Mouse (Mus musculus) stomach, postnatal 0 days (tissue): Measurements from ENCODE around the gene Dnmt3l. TPM values are rescaled to one million over a fixed set of nuclear protein-coding genes. Genes with fewer than 3 reads are reported as not detected.

Experiments
- ATAC-seq: fragments of 200-750 bp; cut with Nextera tagmentation; 2 replicates; pipeline ENCODE4 v1.8.0; 2017; ENCODE audit not compliant: low FRiP score, low TSS enrichment
- DNase-seq: peaks from one replicate; pipeline ENCODE4 v3.0.0-alpha.2; 2016; ENCODE audit warnings: low spot score
- H3K27ac ChIP-seq: fragments of 300-500 bp; sonication (generic); replicated peaks from 2 replicates; pipeline ENCODE4 v1.5.1; 2014; ENCODE audit warnings: mild to moderate bottlenecking, control low read depth
- H3K27me3 ChIP-seq: fragments of 300-500 bp; sonication (generic); 2 replicates; pipeline ENCODE4 v1.6.1; 2014; ENCODE audit warnings: low read length; ENCODE audit not compliant: control insufficient read depth, insufficient read depth
- H3K36me3 ChIP-seq: fragments of 300-500 bp; sonication (generic); 2 replicates; pipeline ENCODE4 v1.6.1; 2014; ENCODE audit warnings: low read length, mixed read lengths; ENCODE audit not compliant: control insufficient read depth, insufficient read depth
- H3K4me1 ChIP-seq: fragments of 300-500 bp; sonication (generic); replicated peaks from 2 replicates; pipeline ENCODE4 v1.6.1; 2014; ENCODE audit warnings: antibody characterized with exemption; ENCODE audit not compliant: control insufficient read depth, insufficient read depth
- H3K4me2 ChIP-seq: fragments of 300-500 bp; sonication (generic); replicated peaks from 2 replicates; pipeline ENCODE4 v1.6.1; 2014; ENCODE audit warnings: low read depth, mild to moderate bottlenecking, control low read depth, moderate library complexity
- H3K4me3 ChIP-seq: fragments of 300-500 bp; sonication (generic); 2 replicates; pipeline ENCODE4 v1.5.1; 2014; ENCODE audit warnings: low read depth, low read length, control low read depth
- H3K9ac ChIP-seq: fragments of 300-500 bp; sonication (generic); 2 replicates; pipeline ENCODE4 v1.6.1; 2014; ENCODE audit warnings: mild to moderate bottlenecking, low read length, control low read depth, mixed read lengths
- H3K9me3 ChIP-seq: fragments of 300-500 bp; sonication (generic); 2 replicates; pipeline ENCODE4 v1.6.1; 2016; ENCODE audit warnings: low read length; ENCODE audit not compliant: control insufficient read depth
- CTCF ChIP-seq: IDR thresholded peaks from 2 replicates; pipeline ENCODE4 v1.5.1; 2016; ENCODE audit warnings: antibody characterized with exemption, low read depth, mild to moderate bottlenecking, moderate library complexity
- EP300 ChIP-seq: optimal IDR thresholded peaks from 2 replicates; pipeline ENCODE3; 2016; ENCODE audit warnings: antibody characterized with exemption
- WGBS: fragments of 180-500 bp; shearing (Covaris S2); extraction: QIAGEN DNeasy Blood & Tissue Kit; methylation state at CpG from one replicate; pipeline ENCODE4 v1.1.7; 2014; 5-methylcytosine and 5-hydroxymethylcytosine counted together
- polyA plus RNA-seq: library from polyadenylated mRNA; unstranded; fragments of >200 nt; fragmentation: Nextera tagmentation; extraction: Ambion mirVana; gene quantifications from 2 replicates; pipeline ENCODE4 v1.2.1, GENCODE M21; 2015

Gene Dnmt3l
- polyA plus RNA-seq: 0.65 and 1.1 TPM in 2 replicates

- ATAC-seq (no peak), DNase-seq (no peak)
- no peaks in the 10 kb centered on the region for H3K27me3 ChIP-seq
- no peaks in the 10 kb centered on the region for H3K36me3 ChIP-seq
- H3K4me1 ChIP-seq: peaks cover 2% of the 10 kb centered on the region; the same call in 1 of the 2 replicates
- H3K27ac ChIP-seq: no peak within 1 kb of the TSS
- no peak within 1 kb of the TSS for H3K9ac ChIP-seq
- H3K4me3 ChIP-seq: no peak within 1 kb of the TSS
- WGBS: 95% methylated on average over 5 of the region's 5 CpGs
- no peak within 1 kb of the TSS for H3K4me2 ChIP-seq
- H3K9me3 ChIP-seq: no peaks in the 10 kb centered on the region
- TF ChIP-seq EP300: no peak
Measured at GRCm38 (mm10) chr10:78041647-78042046, at the start of gene Dnmt3l. Gene Dnmt3l (plus strand): TSS chr10:78041947.

- ATAC-seq (no peak), DNase-seq (no peak)
- WGBS: 83% methylated on average over 3 of the region's 3 CpGs
- H3K9ac ChIP-seq: no peak overlapping the region
- TF ChIP-seq CTCF (no peak), EP300 (no peak)
- no peaks in the 10 kb centered on the region for H3K9me3 ChIP-seq
- no peak overlapping the region for H3K27ac ChIP-seq
- peaks cover 40% of the 10 kb centered on the region for H3K36me3 ChIP-seq
- no peaks in the 10 kb centered on the region for H3K4me1 ChIP-seq
- H3K4me2 ChIP-seq: no peak overlapping the region
- no peak overlapping the region for H3K4me3 ChIP-seq
- H3K27me3 ChIP-seq: no peaks in the 10 kb centered on the region
Measured at GRCm38 (mm10) chr10:77995639-77996038, 46.1 kb upstream of the Dnmt3l start.

GRCm38 (mm10) chr10:78000200-78000599 is 41.5 kb upstream of the Dnmt3l start:
- DNase-seq (no peak), ATAC-seq (no peak)
- H3K4me3 ChIP-seq: no peak overlapping the region
- H3K4me1 ChIP-seq: no peaks in the 10 kb centered on the region
- H3K36me3 ChIP-seq: peaks cover 34% of the 10 kb centered on the region
- TF ChIP-seq CTCF: no peak
- no peak for TF ChIP-seq EP300
- WGBS: 88% methylated on average over 5 of the region's 5 CpGs
- no peak overlapping the region for H3K4me2 ChIP-seq
- H3K27ac ChIP-seq: no peak overlapping the region
- H3K9me3 ChIP-seq: no peaks in the 10 kb centered on the region
- no peaks in the 10 kb centered on the region for H3K27me3 ChIP-seq
- H3K9ac ChIP-seq: no peak overlapping the region

- no peak for ATAC-seq
- 83% methylated on average over 11 of the region's 11 CpGs for WGBS
Measured at GRCm38 (mm10) chr10:78001796-78002195, 40.0 kb upstream of the Dnmt3l start.

GRCm38 (mm10) chr10:78002316-78002715 is 39.4 kb upstream of the Dnmt3l start:
- Histone ChIP-seq H3K36me3 (peaks cover 24% of the 10 kb centered on the region), H3K4me1 (peaks cover 2% of the 10 kb centered on the region; the same call in 1 of the 2 replicates), H3K9me3 (no peaks in the 10 kb centered on the region), H3K4me3 (no peak overlapping the region), H3K9ac (no peak overlapping the region), H3K4me2 (no peak overlapping the region), H3K27ac (no peak overlapping the region), H3K27me3 (no peaks in the 10 kb centered on the region)
- TF ChIP-seq EP300: no peak
- no peak for TF ChIP-seq CTCF
- ATAC-seq (no peak), DNase-seq (no peak)
- WGBS: 93% methylated on average over 2 of the region's 2 CpGs

More at GRCm38 (mm10) chr10:78001796-78002195, 40.0 kb upstream of the Dnmt3l start:
- no peak overlapping the region for H3K9ac ChIP-seq
- H3K4me2 ChIP-seq: no peak overlapping the region
- H3K4me1 ChIP-seq: peaks cover 2% of the 10 kb centered on the region; the same call in 1 of the 2 replicates
- DNase-seq: no peak
- no peaks in the 10 kb centered on the region for H3K9me3 ChIP-seq
- H3K27ac ChIP-seq: no peak overlapping the region
- H3K4me3 ChIP-seq: no peak overlapping the region
- no peaks in the 10 kb centered on the region for H3K27me3 ChIP-seq
- peaks cover 25% of the 10 kb centered on the region for H3K36me3 ChIP-seq
- TF ChIP-seq EP300 (no peak), CTCF (no peak)

- Histone ChIP-seq H3K4me1 (peaks cover 9% of the 10 kb centered on the region), H3K27ac (peak overlapping the region; percentile 74), H3K9me3 (no peaks in the 10 kb centered on the region), H3K27me3 (no peaks in the 10 kb centered on the region), H3K9ac (no peak overlapping the region), H3K4me2 (no peak overlapping the region), H3K36me3 (peaks cover 11% of the 10 kb centered on the region), H3K4me3 (no peak overlapping the region)
- DNase-seq: peak; percentile 78
- peak; percentile 61 for ATAC-seq
- 76% methylated on average over 3 of the region's 3 CpGs for WGBS
- TF ChIP-seq EP300 (no peak), CTCF (no peak)
Measured at GRCm38 (mm10) chr10:78004479-78005100, 37.2 kb upstream of the Dnmt3l start.
